Comparison of ENCODE assay signal across 8 mouse cellular contexts in genomic region chr2:105675730-105676079, GRCm38 (mm10). TPM values are rescaled to one million over a fixed set of nuclear protein-coding genes. Genes with fewer than 3 reads are reported as not detected.
A peak's percentile ranks its signal among the peaks of the same experiment; 100 is the strongest.
DNase-seq lines count a peak whose midpoint lies in the region; ATAC-seq and TF ChIP-seq lines count a peak whose summit lies in the region.

No protein-coding gene starts in this region.

- peaks cover 94% of the 10 kb centered on the region for H3K27me3 ChIP-seq in heart, embryonic 16.5 days (ENCODE audit: control insufficient read depth, insufficient read depth, low read length)
- H3K27me3 ChIP-seq in hindbrain, embryonic 14.5 days (ENCODE audit: control insufficient read depth, insufficient read depth, low read length), result peaks cover 96% of the 10 kb centered on the region
- H3K27me3 ChIP-seq in midbrain, embryonic 14.5 days (ENCODE audit: control insufficient read depth, insufficient read depth, low read length), result peaks cover 97% of the 10 kb centered on the region

- no peaks in the 10 kb centered on the region for H3K9me3 ChIP-seq in heart, embryonic 16.5 days (replicated peaks; ENCODE audit: control insufficient read depth, low read length)
- H3K9me3 ChIP-seq in hindbrain, embryonic 14.5 days (ENCODE audit: control insufficient read depth, low read length), result no peaks in the 10 kb centered on the region
- H3K9me3 ChIP-seq in midbrain, embryonic 14.5 days (ENCODE audit: control insufficient read depth, low read length), result no peaks in the 10 kb centered on the region

- no peak overlapping the region for H3K9ac ChIP-seq in heart, embryonic 16.5 days (ENCODE audit: low read length)
- H3K9ac ChIP-seq in hindbrain, embryonic 14.5 days, result peak overlapping the region; percentile 71
- peak overlapping the region; percentile 48; the same call in 1 of the 2 replicates for H3K9ac ChIP-seq in midbrain, embryonic 14.5 days (replicated peaks; ENCODE audit: low read length)

- intact Hi-C loops in heart, postnatal 10 days (cut with DNase I), result loop anchor here (5.0 to 10.0 kb wide), 2 partner anchors 327 to 551 kb away; partner anchors contain the start of genes Dnajc24 and Wt1

- WGBS in heart, embryonic 16.5 days, result 2% methylated on average over 11 of the region's 11 CpGs
- WGBS in hindbrain, embryonic 14.5 days, result 0% methylated on average over 11 of the region's 11 CpGs
- WGBS in midbrain, embryonic 14.5 days, result under 1% methylated on average over 11 of the region's 11 CpGs

- H3K4me3 ChIP-seq in heart, embryonic 16.5 days (ENCODE audit: low read length), result peak overlapping the region; percentile 47
- peak overlapping the region; percentile 52 for H3K4me3 ChIP-seq in bone marrow macrophage, adult 2 months (ENCODE audit: insufficient read depth, low read length)
- H3K4me3 ChIP-seq in hindbrain, embryonic 14.5 days (replicated peaks; ENCODE audit: low read length), result peak overlapping the region; percentile 39
- H3K4me3 ChIP-seq in midbrain, embryonic 14.5 days (replicated peaks; ENCODE audit: low read depth, low read length), result peak overlapping the region; percentile 35

- ATAC-seq in heart, embryonic 16.5 days (replicated peaks; ENCODE audit: extremely low read depth, insufficient read depth, low FRiP score), result no peak
- no peak for ATAC-seq in hindbrain, embryonic 14.5 days (ENCODE audit: low FRiP score)
- ATAC-seq in midbrain, embryonic 14.5 days (ENCODE audit: low FRiP score, low TSS enrichment), result no peak

- H3K36me3 ChIP-seq in heart, embryonic 16.5 days (ENCODE audit: control insufficient read depth, insufficient read depth), result no peaks in the 10 kb centered on the region
- H3K36me3 ChIP-seq in hindbrain, embryonic 14.5 days (replicated peaks; ENCODE audit: control insufficient read depth, insufficient read depth), result no peaks in the 10 kb centered on the region
- no peaks in the 10 kb centered on the region for H3K36me3 ChIP-seq in midbrain, embryonic 14.5 days (ENCODE audit: control insufficient read depth, insufficient read depth, low read length)

- no peak overlapping the region for H3K27ac ChIP-seq in heart, embryonic 16.5 days (ENCODE audit: low read length)
- no peak overlapping the region for H3K27ac ChIP-seq in bone marrow macrophage, adult 2 months (ENCODE audit: insufficient read depth, low read depth, low read length)
- peak overlapping the region; percentile 63 for H3K27ac ChIP-seq in hindbrain, embryonic 14.5 days
- peak overlapping the region; percentile 67; the same call in 1 of the 2 replicates for H3K27ac ChIP-seq in midbrain, embryonic 14.5 days (replicated peaks; ENCODE audit: low read depth, low read length)

- DNase-seq in heart, postnatal 10 days, result no peak
- no peak for DNase-seq in hindbrain, embryonic 14.5 days (ENCODE audit: low spot score)
- DNase-seq in midbrain, embryonic 14.5 days, result no peak
- no peak for DNase-seq in cerebellum, postnatal 36 days
- DNase-seq in thymus, postnatal 0 days (ENCODE audit: low spot score), result no peak
- no peak for DNase-seq in layer of hippocampus, adult 18-20 months (ENCODE audit: low spot score in 2 of 2)

- no peak for TF ChIP-seq POLR2A in bone marrow macrophage, adult 2 months (IDR thresholded peaks at IDR 0.05; ENCODE audit: borderline replicate concordance, low read depth, low read length)

- peaks cover 26% of the 10 kb centered on the region for H3K4me1 ChIP-seq in heart, embryonic 16.5 days (ENCODE audit: control insufficient read depth, insufficient read depth, low read length)
- H3K4me1 ChIP-seq in bone marrow macrophage, adult 2 months (ENCODE audit: control insufficient read depth, insufficient read depth, low read length), result peaks cover 15% of the 10 kb centered on the region
- peaks cover 7% of the 10 kb centered on the region; the same call in 1 of the 2 replicates for H3K4me1 ChIP-seq in hindbrain, embryonic 14.5 days (replicated peaks; ENCODE audit: control insufficient read depth, insufficient read depth, low read length)
- H3K4me1 ChIP-seq in midbrain, embryonic 14.5 days (ENCODE audit: control insufficient read depth, insufficient read depth, low read length), result peaks cover 8% of the 10 kb centered on the region

- no peak for TF ChIP-seq CTCF in bone marrow macrophage, adult 2 months (IDR thresholded peaks at IDR 0.05; ENCODE audit: low read depth, low read length)

- H3K4me2 ChIP-seq in heart, embryonic 16.5 days (ENCODE audit: low read depth, low read length), result peak overlapping the region; percentile 70
- peak overlapping the region; percentile 62 for H3K4me2 ChIP-seq in hindbrain, embryonic 14.5 days (replicated peaks)
- peak overlapping the region; percentile 54 for H3K4me2 ChIP-seq in midbrain, embryonic 14.5 days (ENCODE audit: low read length)

RNA-seq across cellular contexts. Expression of gene Pax6, which starts 7.0 kb away (rescaled TPM):
- polyA plus RNA-seq in heart, embryonic 16.5 days (2015; fragmentation: Nextera tagmentation; extraction: Ambion mirVana), result not detected in 2 replicates
- not detected for total RNA-seq in heart, postnatal 10 days (2021)
- polyA plus RNA-seq in bone marrow macrophage, adult 2 months (2012; ENCODE audit: insufficient read depth, insufficient read length, missing spikeins), result not detected in 2 replicates
- polyA plus RNA-seq in hindbrain, embryonic 14.5 days (2014; fragmentation: Nextera tagmentation; extraction: Ambion mirVana), result 26.9 and 28.1 TPM in 2 replicates
- 20.7 and 22.9 TPM in 2 replicates for polyA plus RNA-seq in midbrain, embryonic 14.5 days (2014; fragmentation: Nextera tagmentation; extraction: Ambion mirVana)
- polyA plus RNA-seq in thymus, postnatal 0 days (2015; fragmentation: Nextera tagmentation; extraction: Ambion mirVana), result 0.09 TPM in 1 of 2 replicates, not detected in the other
- total RNA-seq in layer of hippocampus, adult 18-20 months (2021), result 10 to 100 TPM; 10.2 to 12.9 TPM

Comparison
In these comparisons a context has a peak if more than half of its experiments do, and no peak if none do; other contexts are left out.
1. H3K27ac ChIP-seq: peak in hindbrain, embryonic 14.5 days (single experiment) and midbrain, embryonic 14.5 days (single experiment); none in heart, embryonic 16.5 days (single experiment) and bone marrow macrophage, adult 2 months (single experiment).
2. RNA of gene Pax6, which starts 7.0 kb away (polyA plus RNA-seq): 26.9 to 28.1 TPM in hindbrain, embryonic 14.5 days and 20.7 to 22.9 TPM in midbrain, embryonic 14.5 days; not detected in bone marrow macrophage, adult 2 months, not detected in heart, embryonic 16.5 days and 0.09 TPM in thymus, postnatal 0 days; every median in the first group is over 10 times any median in the second.
3. Peak in every context shown above with its lines, with median percentiles within 50 percentile points of each other: H3K4me2 ChIP-seq and H3K4me3 ChIP-seq.